Mouse (Mus musculus) CH12.LX (cell line): ENCODE results near the gene Cgref1.

ENCODE experiments used
- CHD2 ChIP-seq: IDR thresholded peaks from 2 replicates; pipeline ENCODE4 v1.6.1; 2011; ENCODE audit warnings: low read length, improper control_type of control experiment
- CTCF ChIP-seq, 2 experiments: IDR thresholded peaks in 1 of 2; conservative IDR thresholded peaks in 1 of 2; 2 replicates each; pipeline ENCODE4 v1.5.1; 2011 to 2012; ENCODE audit warnings: low read depth in 2 of 2, low read length in 2 of 2, improper control_type of control experiment in 1 of 2, inconsistent platforms in 1 of 2, mild to moderate bottlenecking in 1 of 2, moderate library complexity in 1 of 2
- KAT2A ChIP-seq: IDR thresholded peaks from 2 replicates; pipeline ENCODE4 v1.6.1; 2012; ENCODE audit warnings: low read length, improper control_type of control experiment, inconsistent platforms; ENCODE audit not compliant: insufficient replicate concordance
- ZC3H11A ChIP-seq: IDR thresholded peaks from 2 replicates; pipeline ENCODE4 v1.6.1; 2012; ENCODE audit warnings: low read depth, mild to moderate bottlenecking, inconsistent platforms, low read length, improper control_type of control experiment

DNA sequence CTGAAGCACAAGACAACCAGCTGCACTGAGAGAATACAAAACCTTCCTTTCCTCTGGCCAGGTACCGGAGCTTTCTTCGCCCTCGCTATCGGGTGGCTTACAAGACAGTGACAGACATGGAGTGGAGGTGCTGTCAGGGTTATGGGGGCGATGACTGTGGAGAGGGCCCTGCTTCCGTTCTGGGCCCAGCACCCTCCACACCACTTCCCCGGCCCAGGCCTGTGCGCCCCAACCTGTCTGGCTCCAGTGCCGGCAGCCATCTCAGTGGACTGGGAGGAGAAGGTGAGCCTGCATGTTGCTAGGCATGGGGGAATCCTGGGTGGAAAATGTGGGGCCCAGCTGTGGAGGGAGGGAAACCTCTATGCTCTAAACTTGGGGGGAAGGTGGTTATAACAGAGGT, 29.9 kb downstream of the Cgref1 start:
- TF ChIP-seq ZC3H11A: no peak
- no peak for TF ChIP-seq CTCF (conservative IDR thresholded peaks at IDR 0.05 in 1 of 2, IDR thresholded peaks at IDR 0.05 in 1 of 2; ENCODE audit: low read depth in 2 of 2, low read length in 2 of 2)
- TF ChIP-seq KAT2A: no peak
- TF ChIP-seq CHD2: no peak
